Mouse (Mus musculus) R1 (cell line): ENCODE data around the gene Ifi202b.
A peak's percentile ranks its signal among the peaks of the same experiment; 100 is the strongest.
"Not testable (repeated sequence)": the region's sequence is repeated elsewhere in the genome, so short reads cannot be mapped to it uniquely, and the experiment has no call there.

Experiments used
- DNase-seq: peaks from one replicate; pipeline ENCODE4 v3.0.0-alpha.2; 2018; ENCODE audit warnings: low read depth, low spot score

Gene Ifi202b

DNA sequence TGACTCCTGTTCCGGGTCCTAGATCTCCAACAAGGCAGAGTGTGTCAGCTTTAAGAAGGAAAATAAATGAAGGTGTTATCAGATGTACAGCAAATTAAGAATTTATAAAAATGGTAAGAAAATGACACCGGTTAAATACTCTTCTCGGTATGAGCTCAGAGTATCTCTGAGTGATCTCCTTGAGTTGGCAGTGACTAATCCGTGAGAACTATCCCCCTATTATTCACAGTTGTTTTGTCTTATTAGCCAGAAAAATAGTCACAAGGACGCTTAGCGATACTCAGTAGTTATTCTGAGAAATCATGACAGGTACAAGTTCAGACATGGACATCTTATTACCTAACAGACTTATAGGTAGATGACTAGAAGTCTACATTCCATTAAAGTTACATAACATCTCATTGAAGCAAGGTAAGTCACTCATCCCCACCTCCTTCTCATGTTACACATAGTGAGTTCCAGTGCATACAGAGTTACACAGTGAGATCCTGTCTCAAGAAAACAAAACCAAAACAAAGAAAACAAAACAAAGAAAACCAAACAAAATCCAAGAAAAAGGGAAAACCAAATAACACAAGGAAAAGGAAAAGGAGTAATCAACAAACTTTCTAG is at the start of gene Ifi202b:
TSS of gene Ifi202b (minus strand) at position 51 of the 612 bp plus-strand sequence.
- DNase-seq: not testable (repeated sequence)

DNA sequence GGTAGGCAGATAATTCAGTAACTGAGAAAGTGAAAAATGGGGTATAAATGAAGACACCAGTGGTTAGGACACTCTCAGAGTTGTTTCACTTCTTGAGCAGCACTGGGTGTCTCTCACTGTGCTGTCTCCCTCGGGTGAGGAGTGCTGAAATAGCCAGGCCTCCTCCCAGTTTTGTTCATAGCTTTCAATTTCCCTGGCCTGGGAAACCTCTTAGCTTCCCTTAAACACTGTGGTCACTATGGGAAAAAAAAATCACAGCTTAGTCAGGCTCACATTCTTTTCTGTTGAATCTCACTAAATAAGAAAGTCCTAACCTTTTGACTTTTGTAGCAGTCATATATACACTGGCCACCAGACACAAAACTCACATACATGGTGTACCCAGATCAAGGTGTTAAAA is 49.2 kb upstream of the Ifi202b start, which contains the start of gene Ifi205:
TSS of gene Ifi205 (minus strand) at position 113 of the 400 bp plus-strand sequence.
- DNase-seq: no peak

DNA sequence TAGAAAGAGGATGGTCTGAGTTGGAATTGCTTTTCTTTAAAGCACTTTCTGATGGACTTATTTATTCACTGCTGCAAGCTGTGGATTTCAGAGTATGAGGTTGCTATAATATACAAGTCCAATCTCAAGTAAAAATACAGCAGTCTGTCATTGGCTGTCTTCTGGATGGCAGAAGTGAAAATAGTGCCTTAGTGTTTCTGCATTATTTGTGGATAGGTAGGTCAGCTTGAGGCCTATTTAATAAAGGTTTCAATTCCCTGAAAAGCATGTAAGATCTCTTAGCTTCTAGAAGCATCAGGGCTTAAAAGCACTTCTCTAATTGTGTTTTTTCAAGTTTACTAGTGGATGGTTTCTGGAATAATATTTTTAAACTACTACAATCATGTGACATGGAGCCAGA is 24.5 kb upstream of the Ifi202b start:
- not testable (repeated sequence) for DNase-seq

DNA sequence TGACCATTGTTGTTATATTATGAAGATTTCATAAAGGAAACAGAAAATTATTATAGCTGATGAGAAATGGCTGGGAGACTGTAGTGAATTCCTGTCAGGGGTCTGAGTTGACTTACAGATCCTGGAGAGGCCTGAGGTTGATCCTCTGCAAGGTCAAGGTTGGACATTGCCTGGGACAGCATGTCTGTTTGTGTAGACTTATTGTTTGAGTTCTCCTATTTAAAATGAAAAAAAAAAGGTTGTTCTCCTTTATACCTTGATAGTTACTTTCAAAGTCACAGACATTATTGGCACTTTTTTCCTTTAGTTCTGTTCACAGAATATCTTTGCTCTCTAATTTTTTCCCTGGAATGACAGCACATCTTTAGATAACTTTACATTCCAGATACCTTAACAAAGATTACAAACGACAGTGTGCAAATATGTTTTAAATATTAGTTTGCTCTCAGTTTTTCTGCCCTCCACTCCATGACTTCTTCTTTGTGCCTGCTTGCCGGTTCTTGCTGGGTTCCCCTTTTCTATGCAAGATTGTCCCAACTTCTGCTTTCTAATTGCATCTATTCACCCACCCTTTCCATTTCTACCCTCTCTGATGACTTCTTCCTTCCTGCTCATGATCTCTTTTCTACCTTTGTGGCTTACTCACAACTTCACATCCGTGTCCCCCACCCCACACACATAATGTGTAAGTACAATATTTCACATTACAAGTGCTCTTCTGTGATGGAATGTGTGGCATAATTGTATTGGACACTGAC is 22.0 kb upstream of the Ifi202b start:
- not testable (repeated sequence) for DNase-seq

DNA sequence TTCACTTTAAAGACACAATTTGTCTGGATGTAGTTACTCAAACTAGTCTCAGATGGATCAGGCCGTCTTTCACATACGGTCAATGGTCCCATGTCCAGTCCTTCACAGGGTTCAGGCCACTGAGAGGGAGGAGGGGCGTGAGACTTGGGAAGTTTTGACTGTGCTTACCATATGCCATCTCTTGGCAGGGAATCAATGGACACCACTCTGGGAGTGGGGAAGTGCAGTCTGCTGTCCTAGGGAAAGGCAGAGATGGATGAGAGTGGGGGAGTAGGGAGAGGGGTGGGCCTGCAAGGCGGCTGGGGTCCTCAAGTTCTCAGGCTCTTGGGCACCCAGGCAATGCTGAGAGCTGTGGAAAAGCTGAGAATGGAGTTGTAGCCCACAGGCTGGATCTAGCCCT is 12.5 kb upstream of the Ifi202b start:
- DNase-seq: no peak

DNA sequence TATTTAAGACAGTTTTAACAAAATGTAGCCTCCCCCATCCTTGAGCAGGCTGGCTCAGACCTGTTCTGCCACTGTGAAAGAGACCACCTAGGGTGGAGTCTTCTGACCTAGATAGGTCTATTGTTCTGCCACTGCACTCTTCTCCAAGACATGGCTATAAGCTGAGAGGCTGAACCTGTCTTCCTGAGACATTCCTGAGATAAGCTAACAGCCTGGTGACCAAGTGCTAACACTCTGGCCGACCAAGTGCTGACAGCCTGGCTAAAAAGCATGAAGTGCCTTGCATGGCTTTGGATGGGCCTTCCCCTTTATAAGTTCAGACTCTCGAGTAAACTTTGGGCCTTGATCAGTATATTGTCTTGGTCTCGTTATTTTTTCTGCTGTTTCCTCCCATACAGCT is 1.5 kb downstream of the Ifi202b start:
- DNase-seq: peak; percentile 57

DNA sequence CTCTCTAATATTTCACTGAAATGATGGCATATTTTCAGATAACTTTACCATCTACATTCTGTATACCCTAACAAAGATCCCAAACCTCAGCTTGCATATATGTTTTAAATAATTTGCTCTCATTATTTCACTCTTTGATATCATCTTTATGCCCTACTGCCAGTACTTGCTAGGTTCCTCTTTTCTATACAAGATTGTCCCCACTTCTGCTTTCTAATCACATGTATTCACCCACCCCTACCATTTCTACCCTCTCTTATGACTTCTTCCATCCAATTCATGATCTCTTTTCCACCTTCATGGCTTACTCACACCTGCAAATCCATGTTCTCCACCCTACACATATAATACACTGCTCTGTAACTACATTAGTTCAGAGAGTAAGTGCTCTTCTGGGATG is 4.9 kb downstream of the Ifi202b start:
- DNase-seq: no peak

DNA sequence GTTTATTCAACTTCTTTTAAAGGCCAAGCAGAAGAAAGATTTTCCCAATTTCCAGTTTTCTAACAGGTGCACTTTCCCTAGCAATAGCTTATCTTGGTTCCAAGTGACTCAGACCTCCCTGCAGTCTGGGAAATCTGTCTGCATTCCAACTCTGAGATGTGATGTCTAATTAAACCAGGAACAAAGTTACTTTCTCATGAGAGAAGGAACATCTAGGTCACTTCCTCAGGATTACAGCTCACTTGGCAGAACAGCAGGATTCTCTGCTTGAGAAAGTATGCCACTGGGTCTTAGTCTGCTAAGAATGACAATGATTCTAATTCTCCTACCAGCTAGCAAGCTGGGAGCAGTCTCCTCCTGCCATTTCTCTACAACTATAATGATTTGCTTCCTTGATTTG is 9.4 kb downstream of the Ifi202b start:
- peak; percentile 0 for DNase-seq

DNA sequence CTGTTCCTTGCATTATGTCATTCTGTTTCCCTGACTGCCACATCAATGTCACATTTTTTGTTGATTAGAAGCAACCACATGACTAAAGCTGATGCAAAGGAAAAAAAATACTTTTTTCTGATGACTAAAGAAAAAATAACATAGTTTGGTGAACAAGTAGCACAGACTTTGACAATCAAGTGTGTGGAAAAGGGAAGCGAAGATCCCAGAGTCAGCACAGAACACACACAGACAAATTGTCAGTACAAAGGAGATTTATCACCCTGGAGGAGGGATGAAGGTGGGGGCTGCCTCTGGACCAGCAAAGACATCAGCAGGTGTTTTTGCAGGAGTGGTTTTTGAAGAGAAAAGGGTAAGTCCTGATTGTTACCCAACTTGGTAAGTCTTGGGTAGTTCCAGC is 21.1 kb downstream of the Ifi202b start:
- DNase-seq: not testable (repeated sequence)

DNA sequence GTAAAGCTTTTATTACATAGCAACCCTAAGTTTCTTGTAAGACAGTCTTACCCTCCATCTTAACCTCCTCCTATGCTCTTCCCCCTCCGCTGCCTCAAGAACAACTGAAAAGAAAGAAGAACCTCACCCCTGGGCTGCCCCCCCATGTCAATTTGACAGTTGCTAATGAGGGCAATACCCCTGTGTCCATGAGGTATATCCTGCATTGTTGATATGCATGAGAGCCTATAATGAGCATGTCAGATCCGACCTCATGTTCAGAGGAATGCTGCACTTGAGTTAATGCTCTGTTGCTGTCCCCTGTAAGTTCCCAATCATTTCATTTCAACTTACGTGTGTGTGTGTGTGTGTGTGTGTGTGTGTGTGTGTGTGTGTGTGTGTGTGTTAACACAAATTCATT is 22.5 kb downstream of the Ifi202b start:
- not testable (repeated sequence) for DNase-seq

DNA sequence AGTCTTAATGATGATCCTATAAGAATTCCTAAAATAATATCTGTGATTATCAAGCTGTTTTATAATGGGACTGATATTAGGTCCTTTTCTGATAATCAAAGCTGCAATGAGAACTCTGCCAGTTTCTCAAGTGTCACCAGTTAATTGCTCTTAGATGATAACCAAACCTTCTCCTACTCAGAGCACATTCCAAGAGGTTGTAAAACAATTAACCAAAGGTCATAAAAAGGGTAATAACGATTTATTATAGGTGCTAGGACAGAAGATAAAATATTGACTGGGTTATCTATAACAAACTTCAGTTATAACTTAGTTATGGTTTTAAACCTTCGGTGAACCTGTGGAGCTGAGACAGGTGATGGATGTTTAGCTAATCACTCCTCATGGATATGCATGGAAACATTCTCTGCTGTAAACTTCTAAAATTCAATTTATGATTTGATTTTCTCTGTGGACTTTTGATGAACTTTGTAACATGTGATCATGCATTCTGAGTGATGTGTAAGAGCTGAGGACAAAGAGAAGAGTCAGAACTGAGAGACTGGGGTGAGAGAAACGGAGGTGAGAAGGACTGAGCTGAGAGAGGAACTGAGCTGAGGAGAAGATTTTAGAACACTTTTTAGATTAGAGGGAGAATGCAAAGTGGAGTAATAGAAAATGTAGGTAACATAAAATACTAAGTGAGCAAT is 26.6 kb downstream of the Ifi202b start:
- not testable (repeated sequence) for DNase-seq

DNA sequence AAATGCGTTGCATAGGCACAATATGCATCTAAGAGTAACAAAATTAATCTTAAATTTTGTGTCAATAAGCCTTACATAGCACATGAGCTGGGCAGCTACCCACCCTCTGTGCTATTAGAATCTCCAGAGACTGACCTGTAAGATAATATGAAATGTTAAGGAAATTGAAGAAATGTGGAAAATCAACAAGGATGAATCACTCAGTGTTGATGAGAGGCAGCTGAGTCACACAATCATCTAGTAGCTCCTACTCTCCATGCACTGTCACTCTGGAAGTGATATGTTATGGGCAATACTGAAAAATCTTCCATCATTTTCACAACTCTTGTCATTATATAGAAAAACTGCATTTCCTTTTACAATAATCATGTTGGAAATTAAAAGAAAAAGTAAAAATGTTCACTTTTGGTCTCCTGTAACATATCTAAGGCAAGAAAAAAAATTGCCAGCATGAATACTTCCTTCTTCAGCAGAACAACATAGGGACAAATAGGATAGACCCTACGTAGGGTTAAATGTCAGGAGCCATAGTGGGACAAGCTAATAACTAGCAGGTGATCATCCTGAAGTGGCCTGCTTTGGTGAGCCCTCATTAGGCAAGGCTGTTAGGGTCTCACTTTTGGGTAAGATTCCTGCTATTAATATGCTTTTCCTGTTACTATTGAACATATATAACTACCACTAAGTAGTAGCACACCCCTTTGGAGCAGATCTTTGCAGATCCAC is 27.3 kb downstream of the Ifi202b start:
- peak; percentile 0 for DNase-seq

DNA sequence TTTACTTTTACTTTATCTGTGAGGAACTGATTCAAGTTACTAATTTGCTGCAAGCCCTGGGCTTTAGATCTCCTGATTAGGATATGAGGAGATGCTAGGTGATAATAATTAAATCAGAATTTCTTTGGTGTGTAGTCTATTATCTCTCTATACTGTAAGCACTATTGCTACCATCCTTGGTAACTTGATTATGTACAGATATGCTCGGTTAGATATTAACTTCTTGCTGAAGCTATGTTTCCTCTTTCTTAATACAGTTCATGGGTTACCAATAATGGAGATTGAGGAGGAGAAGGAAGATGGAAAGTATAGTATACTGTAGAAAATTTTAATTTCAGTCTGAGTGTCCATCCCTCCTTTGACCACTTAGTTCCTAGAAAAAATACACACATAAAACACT is 29.0 kb downstream of the Ifi202b start:
- DNase-seq: no peak

DNA sequence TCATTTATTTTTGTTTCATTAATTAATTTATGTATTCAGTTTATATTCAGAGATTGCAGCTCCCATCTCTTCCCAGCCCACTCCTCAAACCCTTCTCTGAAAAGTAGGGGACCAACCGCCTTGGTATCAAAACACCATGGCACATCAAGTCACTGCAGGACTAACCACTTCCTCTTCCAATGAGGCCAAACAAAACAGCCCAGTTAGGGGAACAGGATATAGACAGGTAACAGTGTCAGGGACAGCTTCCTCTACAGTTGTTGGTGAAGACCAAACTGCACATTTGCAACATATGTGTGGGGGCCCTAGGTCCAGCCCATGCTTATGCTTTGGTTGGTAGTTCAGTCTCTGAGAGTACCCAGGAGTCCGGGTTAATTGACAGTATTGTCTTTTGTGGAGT is 33.5 kb downstream of the Ifi202b start:
- not testable (repeated sequence) for DNase-seq

DNA sequence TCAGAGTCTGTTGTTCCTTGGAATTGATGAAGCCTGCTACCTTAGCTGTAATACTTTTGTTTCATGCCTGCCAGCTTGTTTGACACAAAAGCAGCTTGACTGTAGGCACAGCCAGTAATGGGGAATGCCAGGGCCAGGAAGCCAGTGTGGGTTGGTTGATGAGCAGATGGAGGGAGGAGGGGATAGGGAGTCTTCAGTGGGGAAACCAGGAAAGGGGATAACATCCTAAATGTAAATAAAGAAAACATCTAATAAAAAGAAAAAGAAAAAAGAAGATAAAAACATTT is 39.8 kb downstream of the Ifi202b start:
- not testable (repeated sequence) for DNase-seq

DNA sequence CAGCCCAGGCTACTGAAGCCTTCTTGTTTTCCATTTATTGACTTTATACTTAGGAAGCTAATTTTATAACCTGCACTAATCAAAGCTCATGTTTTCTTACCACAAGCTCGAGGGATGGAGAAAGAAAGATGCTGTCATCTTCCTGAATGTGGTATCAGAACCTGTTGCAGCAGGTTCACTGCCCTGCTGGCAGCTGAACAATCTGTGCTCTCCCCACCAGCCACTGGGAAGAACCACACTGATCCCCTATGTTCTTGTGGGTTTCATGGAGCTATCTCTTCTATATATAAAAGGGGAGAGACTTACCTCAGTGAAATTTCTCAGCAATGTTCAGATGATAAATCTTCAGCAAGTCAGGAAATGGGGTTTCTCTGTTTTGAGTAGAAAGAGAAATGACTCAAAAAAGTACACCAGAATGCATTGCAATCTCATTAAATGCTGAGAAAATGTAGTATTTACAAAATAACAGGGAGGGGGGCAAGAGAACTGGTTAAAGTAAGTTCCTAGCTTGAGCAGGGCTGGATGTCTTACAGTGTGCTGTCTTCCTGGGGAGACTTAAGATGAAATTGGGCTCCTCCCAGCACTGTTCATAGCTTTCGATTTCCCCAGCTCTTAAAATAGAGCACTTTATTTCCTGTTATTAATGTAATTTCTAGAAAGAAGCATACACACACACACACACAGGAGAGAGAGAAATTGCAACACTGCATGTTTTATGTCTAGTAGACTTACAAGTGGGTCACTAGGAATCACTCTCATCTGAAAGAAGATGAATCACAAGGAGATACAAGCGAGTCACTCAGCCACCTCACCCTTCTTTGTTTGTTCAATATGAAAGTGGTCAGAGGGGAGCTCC is 40.4 kb downstream of the Ifi202b start, which contains the start of the genes Mndal and Ifi203:
TSS of gene Mndal (minus strand) at position 568 of the 856 bp plus-strand sequence.
TSS of gene Ifi203 (minus strand) at position 749 of the 856 bp plus-strand sequence.
- DNase-seq: not testable (repeated sequence)

DNA sequence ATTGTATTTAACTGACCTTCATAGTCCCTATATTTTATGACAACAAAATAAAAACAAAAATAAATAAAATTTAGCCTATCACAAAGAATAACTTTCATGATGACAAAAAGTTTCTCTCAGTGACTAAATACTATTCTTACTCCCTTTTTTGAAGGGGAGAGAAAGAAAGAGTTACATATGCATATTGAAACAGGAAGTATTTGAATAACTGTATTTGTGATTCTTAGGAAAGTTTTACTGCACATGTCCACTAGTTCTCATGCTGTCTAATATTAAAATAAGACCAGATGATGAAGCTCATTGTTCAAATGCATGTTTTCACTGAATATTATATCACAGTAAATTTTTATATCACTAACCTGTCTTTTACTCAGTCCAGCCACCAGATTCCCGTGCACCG is 41.0 kb downstream of the Ifi202b start:
- not testable (repeated sequence) for DNase-seq

DNA sequence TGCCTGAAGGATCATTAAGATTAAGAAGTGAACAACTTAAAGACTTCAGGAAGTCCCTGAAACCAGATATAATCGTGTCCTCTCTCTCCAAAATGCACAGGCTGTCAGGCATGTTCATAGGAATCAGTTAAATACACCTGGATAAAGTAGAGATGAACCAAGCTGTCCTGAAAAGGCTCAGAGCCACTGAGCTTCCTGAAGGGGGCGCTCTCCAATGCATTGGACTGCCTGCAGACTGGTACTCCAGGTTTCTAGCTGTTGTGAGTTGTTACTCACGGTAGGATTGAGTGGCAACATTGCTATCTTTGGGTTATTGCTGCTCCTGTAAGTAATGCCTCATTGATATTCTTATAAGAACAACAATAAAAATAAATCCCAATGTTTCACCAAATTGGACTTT is 63.3 kb downstream of the Ifi202b start:
- DNase-seq: not testable (repeated sequence)

DNA sequence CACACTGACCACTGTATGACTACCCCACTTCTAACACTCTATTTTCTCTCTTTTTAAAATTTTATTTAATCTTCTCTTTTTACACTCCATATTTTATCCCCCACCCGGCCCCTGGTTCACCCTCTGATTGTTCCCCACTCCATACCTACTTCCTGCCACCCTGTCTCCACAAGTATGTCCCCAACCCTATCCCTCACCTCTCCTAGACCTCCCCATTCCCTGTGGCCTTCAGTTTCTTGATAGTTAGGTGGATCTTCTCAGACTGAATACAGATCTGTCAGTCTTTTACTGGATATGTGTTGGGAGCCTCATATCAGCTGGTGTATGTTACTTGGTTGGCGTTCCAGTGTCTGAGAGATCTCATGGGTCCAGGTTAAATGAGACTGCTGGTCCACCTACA is 68.0 kb downstream of the Ifi202b start:
- no peak for DNase-seq

DNA sequence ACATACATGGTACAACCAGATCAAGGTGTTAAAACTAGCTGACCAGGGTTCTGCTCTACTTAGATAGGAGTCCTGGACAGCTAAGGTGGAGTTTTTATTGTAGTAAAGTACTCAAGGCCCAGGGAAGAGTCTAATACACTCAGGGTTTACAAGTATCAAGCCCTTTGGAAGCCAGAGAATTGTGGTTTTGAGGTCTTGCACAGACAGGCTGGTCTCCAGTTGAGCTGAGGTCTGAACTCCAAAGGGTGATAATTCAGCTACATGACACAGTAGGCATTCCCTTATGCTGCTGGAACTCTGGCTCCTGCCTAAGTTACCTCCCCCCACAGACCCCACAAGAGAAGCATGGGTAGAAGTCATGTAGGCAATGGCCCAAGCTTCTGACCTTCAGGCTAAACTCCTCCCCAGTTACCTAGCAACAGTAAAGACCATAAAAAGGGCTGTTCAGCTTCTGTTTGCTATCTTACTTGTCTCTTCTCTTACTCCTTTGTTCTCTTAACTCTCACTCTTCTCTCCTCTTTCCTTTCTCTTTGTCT is 69.2 kb downstream of the Ifi202b start:
- DNase-seq: not testable (repeated sequence)
